Mouse (Mus musculus) thymus, postnatal 14 days (tissue): ENCODE data around the gene Fbxo7.

Experiments used
- DNase-seq: peaks from one replicate; pipeline ENCODE4 v3.0.0; 2021

The Fbxo7 gene

GRCm38 (mm10) chr10:86044066-86044465 is 22.3 kb downstream of the Fbxo7 start:
- no peak for DNase-seq

- DNase-seq = no peak
Measured at GRCm38 (mm10) chr10:86046371-86046770, 24.6 kb downstream of the Fbxo7 start.

GRCm38 (mm10) chr10:86047786-86048185 is 26.0 kb downstream of the Fbxo7 start:
- DNase-seq = no peak

GRCm38 (mm10) chr10:86050522-86050921 is 28.8 kb downstream of the Fbxo7 start:
- no peak for DNase-seq

GRCm38 (mm10) chr10:86052818-86053522 is 31.2 kb downstream of the Fbxo7 start:
- no peak for DNase-seq

- DNase-seq = no peak
Measured at GRCm38 (mm10) chr10:86056297-86056903, 34.6 kb downstream of the Fbxo7 start.

- DNase-seq = no peak
Measured at GRCm38 (mm10) chr10:86057286-86057685, 35.5 kb downstream of the Fbxo7 start.

- no peak for DNase-seq
Measured at GRCm38 (mm10) chr10:86057712-86058111, 35.9 kb downstream of the Fbxo7 start.

GRCm38 (mm10) chr10:86060267-86060666 is 38.5 kb downstream of the Fbxo7 start:
- DNase-seq = no peak

GRCm38 (mm10) chr10:86062261-86063017 is 40.7 kb downstream of the Fbxo7 start:
- DNase-seq = no peak

GRCm38 (mm10) chr10:86063018-86063384 is 41.2 kb downstream of the Fbxo7 start:
- no peak for DNase-seq

GRCm38 (mm10) chr10:86064937-86065336 is 43.2 kb downstream of the Fbxo7 start:
- peak; percentile 23 for DNase-seq

GRCm38 (mm10) chr10:86065661-86066060 is 43.9 kb downstream of the Fbxo7 start:
- DNase-seq = no peak

GRCm38 (mm10) chr10:86066651-86067050 is 44.9 kb downstream of the Fbxo7 start:
- DNase-seq = no peak

GRCm38 (mm10) chr10:86067911-86068310 is 46.1 kb downstream of the Fbxo7 start:
- DNase-seq = no peak

- no peak for DNase-seq
Measured at GRCm38 (mm10) chr10:86069341-86069740, 47.6 kb downstream of the Fbxo7 start.

- no peak for DNase-seq
Measured at GRCm38 (mm10) chr10:86070751-86071150, 49.0 kb downstream of the Fbxo7 start.

GRCm38 (mm10) chr10:86074134-86074533 is 52.4 kb downstream of the Fbxo7 start:
- no peak for DNase-seq

GRCm38 (mm10) chr10:86074971-86075711 is 53.4 kb downstream of the Fbxo7 start:
- DNase-seq = no peak

- no peak for DNase-seq
Measured at GRCm38 (mm10) chr10:86077272-86077671, 55.5 kb downstream of the Fbxo7 start.

GRCm38 (mm10) chr10:86078761-86079160 is 57.0 kb downstream of the Fbxo7 start:
- no peak for DNase-seq

- no peak for DNase-seq
Measured at GRCm38 (mm10) chr10:86079921-86080320, 58.1 kb downstream of the Fbxo7 start.

GRCm38 (mm10) chr10:86091919-86092318 is 70.1 kb downstream of the Fbxo7 start:
- DNase-seq = peak; percentile 45
